Mouse (Mus musculus): ENCODE data around the gene Ndfip2.

The Ndfip2 gene

GRCm38 (mm10) chr14:105258379-105259034 is at the start of gene Ndfip2:
Gene Ndfip2 (plus strand): TSS chr14:105258573.
- WGBS = under 1% methylated on average over 69 of the region's 70 CpGs

- 42% methylated on average over 9 of the region's 9 CpGs for WGBS
Measured at GRCm38 (mm10) chr14:105219525-105220376, 38.6 kb upstream of the Ndfip2 start.

- WGBS = 85% methylated on average over 4 of the region's 4 CpGs
Measured at GRCm38 (mm10) chr14:105222240-105222639, 36.1 kb upstream of the Ndfip2 start.

GRCm38 (mm10) chr14:105225790-105226189 is 32.6 kb upstream of the Ndfip2 start:
- 91% methylated on average over 4 of the region's 4 CpGs for WGBS

- 48% methylated on average over 6 of the region's 6 CpGs for WGBS
Measured at GRCm38 (mm10) chr14:105232421-105232820, 26.0 kb upstream of the Ndfip2 start.

GRCm38 (mm10) chr14:105236596-105236995 is 21.8 kb upstream of the Ndfip2 start:
- WGBS = 41% methylated on average over 4 of the region's 4 CpGs

- WGBS = 81% methylated on average over 9 of the region's 9 CpGs
Measured at GRCm38 (mm10) chr14:105237736-105238135, 20.6 kb upstream of the Ndfip2 start.

GRCm38 (mm10) chr14:105238450-105239038 is 19.8 kb upstream of the Ndfip2 start:
- 83% methylated on average over 5 of the region's 5 CpGs for WGBS

- WGBS = 80% methylated on average over 10 of the region's 10 CpGs
Measured at GRCm38 (mm10) chr14:105240120-105240519, 18.3 kb upstream of the Ndfip2 start.

GRCm38 (mm10) chr14:105243805-105244443 is 14.4 kb upstream of the Ndfip2 start:
- WGBS = 88% methylated on average over 7 of the region's 7 CpGs

GRCm38 (mm10) chr14:105253304-105253703 is 5.1 kb upstream of the Ndfip2 start:
- WGBS = 63% methylated on average over 7 of the region's 7 CpGs

- 32% methylated on average over 5 of the region's 5 CpGs for WGBS
Measured at GRCm38 (mm10) chr14:105254401-105254800, 4.0 kb upstream of the Ndfip2 start.

GRCm38 (mm10) chr14:105255620-105256019 is 2.8 kb upstream of the Ndfip2 start:
- WGBS = 66% methylated on average over 7 of the region's 7 CpGs

- 8% methylated on average over 16 of the region's 34 CpGs for WGBS
Measured at GRCm38 (mm10) chr14:105259035-105259880, 885 bp downstream of the Ndfip2 start.

GRCm38 (mm10) chr14:105262923-105263322 is 4.5 kb downstream of the Ndfip2 start:
- WGBS = 52% methylated on average over 5 of the region's 5 CpGs

- whole genome bisulfite sequencing = 73% methylated on average over 6 of the region's 6 CpGs
Measured at GRCm38 (mm10) chr14:105267095-105267494, 8.7 kb downstream of the Ndfip2 start.

GRCm38 (mm10) chr14:105272030-105272429 is 13.7 kb downstream of the Ndfip2 start:
- WGBS = 65% methylated on average over 6 of the region's 6 CpGs

GRCm38 (mm10) chr14:105272539-105272938 is 14.2 kb downstream of the Ndfip2 start:
- 33% methylated on average over 4 of the region's 4 CpGs for WGBS

- 48% methylated on average over 5 of the region's 5 CpGs for whole genome bisulfite sequencing
Measured at GRCm38 (mm10) chr14:105275196-105275595, 16.8 kb downstream of the Ndfip2 start.

- 63% methylated on average over 5 of the region's 5 CpGs for WGBS
Measured at GRCm38 (mm10) chr14:105277277-105277676, 18.9 kb downstream of the Ndfip2 start.

- WGBS = 67% methylated on average over 3 of the region's 3 CpGs
Measured at GRCm38 (mm10) chr14:105284062-105284461, 25.7 kb downstream of the Ndfip2 start.

All from cerebral cortex, adult 2 months (tissue).